Mouse (Mus musculus) MEL (cell line): ENCODE results near the gene Rdh5. TPM values are rescaled to one million over a fixed set of nuclear protein-coding genes. Genes with fewer than 3 reads are reported as not detected.

Experiments
- DNase-seq: peaks from one replicate; pipeline ENCODE4 v3.0.0; 2011; ENCODE audit warnings: low read depth, low spot score
- H3K27ac ChIP-seq: 2 replicates; pipeline ENCODE4 v1.5.1; 2012; ENCODE audit warnings: low read depth, mild to moderate bottlenecking, control low read depth, low read length, moderate library complexity; ENCODE audit not compliant: control insufficient read depth
- H3K27me3 ChIP-seq, 2 experiments: fragments of 150-350 bp in 1 of 2; sonication (generic) in 1 of 2; 2 replicates each; pipeline ENCODE4 v1.6.1; 2012; ENCODE audit warnings: low read length in 2 of 2, mild to moderate bottlenecking in 2 of 2, improper control_type of control experiment in 1 of 2, moderate library complexity in 1 of 2; ENCODE audit not compliant: insufficient read depth in 2 of 2, control insufficient read depth in 1 of 2
- H3K36me3 ChIP-seq, 2 experiments: 2 replicates each; pipeline ENCODE4 v1.6.1; 2012 to 2014; ENCODE audit warnings: low read length in 2 of 2, improper control_type of control experiment in 1 of 2, inconsistent platforms in 1 of 2, mild to moderate bottlenecking in 1 of 2; ENCODE audit not compliant: insufficient read depth in 2 of 2, control insufficient read depth in 1 of 2
- H3K4me1 ChIP-seq, 2 experiments: fragments of 150-350 bp in 1 of 2; sonication (generic) in 1 of 2; 2 replicates each; pipeline ENCODE4 v1.6.1; 2012; ENCODE audit warnings: low read length in 2 of 2, improper control_type of control experiment in 1 of 2, mild to moderate bottlenecking in 1 of 2; ENCODE audit not compliant: insufficient read depth in 2 of 2, control insufficient read depth in 1 of 2
- H3K4me3 ChIP-seq, 2 experiments: fragments of 150-350 bp in 1 of 2; sonication (generic) in 1 of 2; 2 replicates each; pipeline ENCODE4 v1.5.1; 2012; ENCODE audit warnings: low read depth in 2 of 2, low read length in 2 of 2, mild to moderate bottlenecking in 2 of 2, moderate library complexity in 2 of 2, control low read depth in 1 of 2, improper control_type of control experiment in 1 of 2; ENCODE audit not compliant: control insufficient read depth in 1 of 2, insufficient read depth in 1 of 2
- H3K79me2 ChIP-seq: 2 replicates; pipeline ENCODE4 v1.6.1; 2012; ENCODE audit warnings: mild to moderate bottlenecking, low read length, moderate library complexity; ENCODE audit not compliant: control insufficient read depth, poor library complexity, insufficient read depth
- H3K9ac ChIP-seq: 2 replicates; pipeline ENCODE4 v1.6.1; 2012; ENCODE audit warnings: low read depth, mild to moderate bottlenecking, control low read depth, low read length, moderate library complexity; ENCODE audit not compliant: control insufficient read depth, poor library complexity, severe bottlenecking
- H3K9me3 ChIP-seq: fragments of 150-350 bp; sonication (generic); replicated peaks from 2 replicates; pipeline ENCODE4 v1.6.1; 2012; ENCODE audit warnings: mild to moderate bottlenecking, low read length, improper control_type of control experiment, moderate library complexity; ENCODE audit not compliant: insufficient read depth
- BHLHE40 ChIP-seq: IDR thresholded peaks from 2 replicates; pipeline ENCODE4 v1.6.1; 2012; ENCODE audit warnings: low read depth, mild to moderate bottlenecking, inconsistent platforms, low read length, improper control_type of control experiment, borderline replicate concordance
- CHD1 ChIP-seq: IDR thresholded peaks from 2 replicates; pipeline ENCODE4 v1.6.1; 2012; ENCODE audit warnings: low read depth, mild to moderate bottlenecking, inconsistent platforms, low read length, improper control_type of control experiment
- CTCF ChIP-seq, 3 experiments: IDR thresholded peaks in 2 of 3; conservative IDR thresholded peaks in 1 of 3; 2 replicates each; pipeline ENCODE4 v1.5.1; 2011 to 2012; ENCODE audit warnings: low read length in 3 of 3, low read depth in 2 of 3, mild to moderate bottlenecking in 2 of 3, improper control_type of control experiment in 1 of 3, inconsistent platforms in 1 of 3, mixed read lengths in 1 of 3, moderate library complexity in 1 of 3; ENCODE audit not compliant: control insufficient read depth in 1 of 3, insufficient read depth in 1 of 3, poor library complexity in 1 of 3, severe bottlenecking in 1 of 3
- E2F4 ChIP-seq: IDR thresholded peaks from 2 replicates; pipeline ENCODE4 v1.6.1; 2011; ENCODE audit warnings: low read depth, low read length, improper control_type of control experiment, borderline replicate concordance
- ETS1 ChIP-seq: IDR thresholded peaks from 2 replicates; pipeline ENCODE4 v1.6.1; 2012; ENCODE audit warnings: low read depth, mild to moderate bottlenecking, inconsistent platforms, low read length, improper control_type of control experiment, moderate library complexity
- GABPA ChIP-seq: IDR thresholded peaks from 2 replicates; pipeline ENCODE4 v1.6.1; 2012; ENCODE audit warnings: low read depth, mild to moderate bottlenecking, inconsistent platforms, low read length, improper control_type of control experiment, moderate library complexity
- GATA1 ChIP-seq: IDR thresholded peaks from 2 replicates; pipeline ENCODE4 v1.6.1; 2011; ENCODE audit warnings: low read depth, low read length, improper control_type of control experiment
- HCFC1 ChIP-seq: IDR thresholded peaks from 2 replicates; pipeline ENCODE4 v1.6.1; 2012; ENCODE audit warnings: low read depth, mild to moderate bottlenecking, inconsistent platforms, low read length, improper control_type of control experiment, moderate library complexity
- MAFK ChIP-seq: IDR thresholded peaks from 2 replicates; pipeline ENCODE4 v1.6.1; 2011; ENCODE audit warnings: low read depth, mild to moderate bottlenecking, low read length, improper control_type of control experiment, borderline replicate concordance
- MEF2A ChIP-seq: IDR thresholded peaks from 2 replicates; pipeline ENCODE4 v1.6.1; 2014; ENCODE audit warnings: low read depth, mild to moderate bottlenecking, inconsistent platforms, low read length, improper control_type of control experiment; ENCODE audit not compliant: poor library complexity, insufficient replicate concordance, severe bottlenecking; ENCODE audit errors: extremely low read depth
- MXI1 ChIP-seq: IDR thresholded peaks from 2 replicates; pipeline ENCODE4 v1.6.1; 2011; ENCODE audit warnings: mild to moderate bottlenecking, low read depth, low read length, improper control_type of control experiment
- MYB ChIP-seq: IDR thresholded peaks from 2 replicates; pipeline ENCODE4 v1.6.1; 2011; ENCODE audit warnings: mild to moderate bottlenecking, low read depth, low read length, improper control_type of control experiment
- POLR2AphosphoS2 ChIP-seq: IDR thresholded peaks from 2 replicates; pipeline ENCODE4 v1.6.1; 2011; ENCODE audit warnings: low read length, improper control_type of control experiment
- POLR2AphosphoS5 ChIP-seq: IDR thresholded peaks from 2 replicates; pipeline ENCODE4 v1.6.1; 2012; ENCODE audit warnings: low read depth, borderline replicate concordance, mild to moderate bottlenecking, inconsistent platforms, low read length, moderate library complexity, mixed read lengths
- RCOR1 ChIP-seq: IDR thresholded peaks from 2 replicates; pipeline ENCODE4 v1.6.1; 2012; ENCODE audit warnings: low read depth, mild to moderate bottlenecking, inconsistent platforms, low read length, improper control_type of control experiment
- TBP ChIP-seq: IDR thresholded peaks from 2 replicates; pipeline ENCODE4 v1.8.0; 2011; ENCODE audit warnings: low read depth, low read length, improper control_type of control experiment
- TCF12 ChIP-seq: IDR thresholded peaks from 2 replicates; pipeline ENCODE4 v1.6.1; 2014; ENCODE audit warnings: low read depth, mild to moderate bottlenecking, inconsistent platforms, low read length, improper control_type of control experiment, moderate library complexity
- UBTF ChIP-seq: IDR thresholded peaks from 2 replicates; pipeline ENCODE4 v1.6.1; 2012; ENCODE audit warnings: low read depth, mild to moderate bottlenecking, inconsistent platforms, low read length, improper control_type of control experiment, moderate library complexity, borderline replicate concordance; ENCODE audit not compliant: insufficient read depth
- USF1 ChIP-seq: IDR thresholded peaks from 2 replicates; pipeline ENCODE4 v1.6.1; 2014; ENCODE audit warnings: low read depth, mild to moderate bottlenecking, inconsistent platforms, low read length, improper control_type of control experiment, moderate library complexity
- USF2 ChIP-seq, 2 experiments: IDR thresholded peaks; 2 replicates each; pipeline ENCODE4 v1.6.1; 2011 to 2012; ENCODE audit warnings: improper control_type of control experiment in 2 of 2, low read length in 2 of 2, borderline replicate concordance in 1 of 2, inconsistent platforms in 1 of 2, low read depth in 1 of 2, mild to moderate bottlenecking in 1 of 2; ENCODE audit not compliant: insufficient read depth in 1 of 2
- ZC3H11A ChIP-seq: IDR thresholded peaks from 2 replicates; pipeline ENCODE4 v1.6.1; 2012; ENCODE audit warnings: low read depth, mild to moderate bottlenecking, inconsistent platforms, low read length, improper control_type of control experiment
- ZKSCAN1 ChIP-seq: IDR thresholded peaks from 2 replicates; pipeline ENCODE4 v1.6.1; 2012; ENCODE audit warnings: low read depth, mild to moderate bottlenecking, inconsistent platforms, low read length, improper control_type of control experiment, moderate library complexity
- ZMIZ1 ChIP-seq: IDR thresholded peaks from 2 replicates; pipeline ENCODE4 v1.6.1; 2012; ENCODE audit warnings: low read depth, mild to moderate bottlenecking, inconsistent platforms, low read length, improper control_type of control experiment, moderate library complexity
- ZNF384 ChIP-seq: IDR thresholded peaks from 2 replicates; pipeline ENCODE4 v1.6.1; 2012; ENCODE audit warnings: low read depth, mild to moderate bottlenecking, inconsistent platforms, low read length, improper control_type of control experiment
- polyA plus RNA-seq, 2 experiments: library from polyadenylated mRNA; stranded (reverse) in 1 of 2; unstranded in 1 of 2; fragments of >175 nt in 1 of 2; fragments of >200 nt in 1 of 2; gene quantifications; 2 replicates each; pipeline versions ENCODE4 v1.2.1 to v1.2.4; 2012; ENCODE audit warnings: low replicate concordance in 2 of 2, low read depth in 1 of 2; ENCODE audit not compliant: insufficient read length in 2 of 2, insufficient read depth in 1 of 2, missing spikeins in 1 of 2
- total RNA-seq: library from RNA; depleted of rRNA; stranded (reverse); fragments of 300-350 nt; gene quantifications from 2 replicates; pipeline ENCODE4 v1.2.3, GENCODE M21; 2012

Gene Rdh5
- total and polyA plus RNA-seq, 3 experiments: 1.2 to 4.2 TPM; not detected in 1

DNA sequence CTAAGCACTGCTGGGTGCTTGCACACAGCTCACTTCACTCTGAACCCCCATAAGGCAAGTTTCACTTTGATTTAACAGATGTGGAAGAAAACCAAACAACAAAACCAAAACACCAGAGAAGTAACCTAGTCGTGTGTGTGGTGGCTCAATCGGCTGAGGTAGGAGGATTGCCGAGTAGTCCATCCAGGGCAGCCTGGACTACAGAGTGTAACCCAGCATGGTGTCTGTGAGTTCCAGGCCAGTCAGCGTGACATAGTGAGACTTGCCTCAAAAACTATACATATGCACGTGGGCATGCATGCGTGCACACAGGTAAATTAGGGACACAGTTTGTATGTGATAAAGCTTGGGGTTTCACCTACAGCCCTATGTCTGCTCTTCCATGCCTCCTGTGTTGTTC is 5.3 kb downstream of the Rdh5 start:
- no peaks in the 10 kb centered on the region for H3K79me2 ChIP-seq
- TF ChIP-seq GATA1: no peak
- TF ChIP-seq ZC3H11A: no peak
- no peak for TF ChIP-seq ZMIZ1
- no peak for TF ChIP-seq USF2 (IDR thresholded peaks at IDR 0.05; ENCODE audit: borderline replicate concordance in 1 of 2, insufficient read depth in 1 of 2, low read depth in 1 of 2, low read length in 2 of 2)
- TF ChIP-seq HCFC1: no peak
- no peak for TF ChIP-seq MEF2A
- TF ChIP-seq ETS1: no peak
- TF ChIP-seq TBP: no peak
- no peak for TF ChIP-seq CTCF (IDR thresholded peaks at IDR 0.05 in 2 of 3, conservative IDR thresholded peaks at IDR 0.05 in 1 of 3; ENCODE audit: control insufficient read depth in 1 of 3, insufficient read depth in 1 of 3, low read depth in 2 of 3, low read length in 3 of 3, poor library complexity in 1 of 3, severe bottlenecking in 1 of 3)
- no peak for TF ChIP-seq UBTF
- TF ChIP-seq MXI1: no peak
- TF ChIP-seq TCF12: no peak
- no peak for TF ChIP-seq MAFK
- TF ChIP-seq E2F4: no peak
- no peak for TF ChIP-seq POLR2AphosphoS5
- TF ChIP-seq BHLHE40: no peak
- TF ChIP-seq MYB: no peak
- TF ChIP-seq ZKSCAN1: no peak
- no peak for TF ChIP-seq ZNF384
- TF ChIP-seq GABPA: no peak
- no peak for DNase-seq
- peaks cover 0 to under 1% of the 10 kb centered on the region in 2 experiments; a peak in 1 of 4 replicates for H3K27me3 ChIP-seq
- no peak overlapping the region for H3K27ac ChIP-seq
- H3K4me1 ChIP-seq: peaks cover 0 to 6% of the 10 kb centered on the region in 2 experiments; a peak in 2 of 4 replicates
- H3K9ac ChIP-seq: no peak overlapping the region
- no peak overlapping the region for H3K4me3 ChIP-seq
- no peaks in the 10 kb centered on the region for H3K9me3 ChIP-seq
- peaks cover 0 to 2% of the 10 kb centered on the region in 2 experiments; a peak in 1 of 4 replicates for H3K36me3 ChIP-seq

- no peaks in the 10 kb centered on the region for H3K79me2 ChIP-seq
- TF ChIP-seq ZKSCAN1 (no peak), MYB (no peak), POLR2AphosphoS2 (no peak), RCOR1 (no peak), E2F4 (no peak), CHD1 (no peak), USF1 (no peak)
- no peak for DNase-seq
- H3K4me1 ChIP-seq: no peaks in the 10 kb centered on the region
- no peak overlapping the region for H3K4me3 ChIP-seq
- H3K9ac ChIP-seq: no peak overlapping the region
- H3K27ac ChIP-seq: no peak overlapping the region
- H3K9me3 ChIP-seq: no peaks in the 10 kb centered on the region
- H3K36me3 ChIP-seq: no peaks in the 10 kb centered on the region
- H3K27me3 ChIP-seq: peaks cover 0 to 1% of the 10 kb centered on the region in 2 experiments; a peak in 1 of 4 replicates
Observed at GRCm38 (mm10) chr10:128916665-128917064, 6.0 kb downstream of the Rdh5 start.
